In genomic region chr8:104387980-104388379, GRCm38 (mm10) we compare ENCODE assay signal across 9 mouse cellular contexts. TPM values are rescaled to one million over a fixed set of nuclear protein-coding genes. Genes with fewer than 3 reads are reported as not detected.
A peak's percentile ranks its signal among the peaks of the same experiment; 100 is the strongest.
DNase-seq lines count a peak whose midpoint lies in the region; ATAC-seq lines count a peak whose summit lies in the region.
"Had no signal": no experiment of that assay in that cellular context is flagged by ENCODE, and none has a peak within 500 bp of the region (broad histone marks: within the 10 kb centered on the region; RNA-seq: fewer than 3 reads in every experiment).

No protein-coding gene starts in this region.

- H3K36me3 ChIP-seq in heart, embryonic 12.5 days: no peaks in the 10 kb centered on the region

- no peaks in the 10 kb centered on the region for H3K9me3 ChIP-seq in heart, embryonic 12.5 days (replicated peaks)

- 81% methylated on average over 2 of the region's 2 CpGs for WGBS in heart, embryonic 12.5 days

- ATAC-seq in heart, embryonic 12.5 days (ENCODE audit: insufficient number of reproducible peaks, low FRiP score): no peak

- no peak overlapping the region for H3K4me3 ChIP-seq in heart, embryonic 12.5 days

- H3K27ac ChIP-seq in heart, embryonic 12.5 days (ENCODE audit: poor library complexity, severe bottlenecking): no peak overlapping the region

- H3K27me3 ChIP-seq in heart, embryonic 12.5 days (replicated peaks): no peaks in the 10 kb centered on the region

- no peak overlapping the region for H3K4me2 ChIP-seq in heart, embryonic 12.5 days

- DNase-seq in heart, adult 11 months: peak; percentile 92
- DNase-seq in ZHBTc4 (ENCODE audit: low read depth, low spot score): peak; percentile 34
- peak; percentile 44 to 71 for DNase-seq in cerebellum, postnatal 25 days
- DNase-seq in kidney, postnatal 36 days: peak; percentile 89 to 92
- no peak for DNase-seq in embryo, embryonic 11 days
- DNase-seq in left cerebral cortex, postnatal 14 days (ENCODE audit: low spot score in 2 of 2): no peak
- no peak for DNase-seq in spleen, postnatal 36 days (ENCODE audit: low spot score in 2 of 2)
- DNase-seq: layer of hippocampus, postnatal 36 days had no signal

- H3K4me1 ChIP-seq in heart, embryonic 12.5 days (replicated peaks): peaks cover 41% of the 10 kb centered on the region

- H3K9ac ChIP-seq in heart, embryonic 12.5 days: no peak overlapping the region

- intact Hi-C loops in left cerebral cortex, postnatal 14 days (cut with DNase I): no loop called here

RNA-seq across cellular contexts. Expression of gene Cmtm4, which starts 7.6 kb away (rescaled TPM):
- 1.7 TPM in 2 replicates for polyA plus RNA-seq in heart, embryonic 12.5 days (2016; fragmentation: Nextera tagmentation; extraction: Ambion mirVana)
- total RNA-seq in left cerebral cortex, postnatal 14 days (2021): 10 to 100 TPM; 71.3 to 72.9 TPM

RNA-seq across cellular contexts. Expression of gene Cmtm3, which starts 48.8 kb away (rescaled TPM):
- polyA plus RNA-seq in heart, embryonic 12.5 days (2016; fragmentation: Nextera tagmentation; extraction: Ambion mirVana): 107 and 112 TPM in 2 replicates
- total RNA-seq in left cerebral cortex, postnatal 14 days (2021): 10 to 100 TPM; 12.2 to 21.8 TPM

RNA-seq across cellular contexts. Expression of gene Dync1li2, which starts 54.9 kb away (rescaled TPM):
- 69.1 and 76.8 TPM in 2 replicates for polyA plus RNA-seq in heart, embryonic 12.5 days (2016; fragmentation: Nextera tagmentation; extraction: Ambion mirVana)
- 100 to 1,000 TPM; 254 to 257 TPM for total RNA-seq in left cerebral cortex, postnatal 14 days (2021)

Comparison
In these comparisons a context has a peak if more than half of its experiments do, and no peak if none do; other contexts are left out.
1. DNase-seq: peak in heart, adult 11 months (single experiment), ZHBTc4 (single experiment), cerebellum, postnatal 25 days (2 of 2) and kidney, postnatal 36 days (2 of 2); none in embryo, embryonic 11 days (single experiment), left cerebral cortex, postnatal 14 days (0 of 2) and spleen, postnatal 36 days (0 of 2).